Mouse (Mus musculus): ENCODE data around the gene Nanp.

Nanp gene

DNA sequence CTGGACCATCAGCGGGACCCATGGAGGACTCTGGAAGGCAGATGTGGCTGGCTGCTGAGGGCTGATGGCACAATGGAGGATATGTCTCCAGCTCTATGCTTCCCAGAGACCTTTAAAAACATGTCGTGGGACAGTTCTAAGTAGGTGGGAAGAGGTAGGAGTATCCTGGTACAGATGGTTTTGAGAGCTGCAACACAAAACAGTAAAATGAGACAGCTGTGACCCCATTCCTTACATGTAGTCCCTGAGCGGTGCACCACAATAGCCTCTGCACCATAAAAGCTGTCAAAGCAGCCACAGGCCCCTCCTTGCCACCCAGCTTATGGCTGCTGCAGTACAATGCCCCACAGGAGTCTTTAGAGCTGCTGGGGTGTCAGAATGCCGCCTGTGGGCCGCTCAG, 41.6 kb downstream of the Nanp start:
- DNase-seq (ENCODE audit: low spot score in 2 of 2), result no peak

DNA sequence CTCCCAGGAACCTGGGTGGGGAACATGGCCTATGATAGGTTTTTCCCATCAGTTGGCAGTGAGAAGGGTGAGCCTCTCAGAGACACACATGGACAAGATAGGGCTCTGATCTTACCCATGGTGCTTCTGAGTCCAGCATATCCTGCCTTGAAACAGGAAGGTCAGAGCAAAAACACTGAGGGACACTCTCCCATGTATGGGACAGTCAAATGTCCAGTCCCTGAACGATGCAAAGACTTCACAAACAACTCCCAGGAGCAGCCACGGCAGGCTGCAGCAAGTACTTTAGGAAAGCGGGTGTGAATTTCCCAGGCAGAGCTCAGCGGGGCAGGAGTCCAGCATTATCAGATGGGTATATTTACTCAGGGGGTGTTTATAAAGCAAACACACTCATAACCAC, 43.9 kb downstream of the Nanp start:
- no peak for DNase-seq (ENCODE audit: low spot score in 2 of 2)

DNA sequence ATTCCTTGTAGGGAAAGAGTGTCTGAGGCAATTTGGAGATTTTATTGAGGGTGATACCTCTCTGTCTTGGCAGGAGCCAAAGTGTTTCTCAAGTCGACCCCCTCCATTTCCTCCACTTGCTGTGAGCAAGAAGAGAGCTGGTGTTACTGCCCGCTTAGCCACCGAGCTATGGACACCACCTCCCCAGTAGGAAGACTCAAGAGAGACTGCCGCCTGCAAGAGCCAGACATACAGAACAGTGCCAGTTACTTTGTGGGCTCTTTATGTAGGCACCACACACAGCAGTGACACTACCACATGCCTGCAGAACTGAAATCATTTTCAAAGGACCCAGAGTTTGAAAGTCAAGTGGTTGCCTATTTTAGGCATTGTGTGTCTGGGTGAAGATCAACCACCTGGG, 48.1 kb downstream of the Nanp start:
- no peak for DNase-seq (ENCODE audit: low spot score in 2 of 2)

DNA sequence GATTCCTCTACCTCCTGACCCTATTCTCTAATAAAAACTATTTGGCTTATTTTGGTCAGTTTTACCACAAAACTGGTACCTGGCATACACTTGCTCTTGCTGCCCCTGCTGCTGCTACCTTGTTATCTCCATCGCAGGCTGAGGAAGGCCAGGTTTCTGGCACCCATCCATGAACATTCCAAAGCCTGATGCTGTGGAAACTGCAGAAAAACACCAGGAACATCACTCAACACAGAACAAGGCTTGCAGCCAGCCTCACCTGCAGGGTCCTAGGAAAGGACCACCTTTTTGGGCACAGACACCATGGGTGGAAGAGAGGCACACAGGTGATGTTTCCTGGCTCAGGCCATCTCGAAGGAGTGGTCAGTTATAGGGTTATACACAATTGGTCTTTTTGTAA, 48.7 kb downstream of the Nanp start:
- DNase-seq (ENCODE audit: low spot score in 2 of 2), result no peak

DNA sequence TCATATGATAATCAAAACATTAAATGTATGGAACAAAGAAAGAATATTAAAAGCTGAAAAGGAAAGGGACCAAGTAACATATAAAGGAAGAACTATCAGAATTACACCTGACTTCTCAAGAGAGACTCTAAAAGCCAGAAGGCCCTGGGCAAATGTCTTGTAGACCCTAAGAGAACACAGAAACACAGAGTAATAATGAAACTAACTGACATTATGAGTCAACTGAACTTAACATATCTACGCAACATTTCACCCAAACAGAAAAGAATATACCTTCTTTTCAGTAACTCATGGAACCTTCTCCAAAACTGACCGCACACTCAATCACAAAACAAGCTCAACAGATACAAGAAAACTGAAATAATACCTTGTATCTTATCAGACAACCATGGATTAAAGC, 53.8 kb downstream of the Nanp start:
- no peak for DNase-seq (ENCODE audit: low spot score in 2 of 2)

DNA sequence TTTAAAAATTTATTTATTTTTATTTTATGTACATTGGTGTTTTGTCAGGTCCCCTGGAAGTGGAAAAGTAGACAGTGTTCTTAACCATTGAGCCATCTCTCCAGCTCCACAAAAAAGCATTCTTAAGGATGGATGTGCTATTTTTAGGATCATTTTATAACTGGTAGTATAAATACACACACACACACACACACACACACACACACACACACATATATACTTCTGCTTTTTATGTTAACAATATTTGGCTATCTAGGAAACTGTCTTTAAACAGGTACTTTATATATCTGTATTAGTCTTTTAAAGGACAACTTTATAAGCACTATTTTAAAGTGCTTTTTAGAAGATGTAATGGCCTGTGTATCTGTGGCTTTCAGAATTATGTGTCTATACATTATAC, 57.1 kb downstream of the Nanp start:
- no peak for DNase-seq (ENCODE audit: low spot score in 2 of 2)

DNA sequence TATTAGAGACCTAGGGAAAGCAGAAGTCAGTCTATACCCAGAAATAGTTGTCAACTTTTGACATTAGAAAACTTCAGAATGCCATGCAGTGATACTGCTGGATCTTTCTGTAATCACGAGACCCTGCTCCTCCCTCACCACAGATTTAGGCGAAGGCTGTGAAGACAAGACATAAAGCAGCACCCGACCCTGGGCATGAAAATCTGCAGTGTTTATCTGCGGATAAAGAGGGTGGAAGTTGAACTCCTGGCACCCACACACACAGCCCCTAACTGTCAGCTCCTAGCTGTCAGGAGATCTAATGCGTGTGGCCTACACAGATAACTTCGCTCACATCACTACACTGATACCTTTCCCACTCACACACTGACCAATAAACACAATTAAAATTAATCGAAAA, 57.7 kb downstream of the Nanp start:
- DNase-seq (ENCODE audit: low spot score in 2 of 2), result no peak

DNA sequence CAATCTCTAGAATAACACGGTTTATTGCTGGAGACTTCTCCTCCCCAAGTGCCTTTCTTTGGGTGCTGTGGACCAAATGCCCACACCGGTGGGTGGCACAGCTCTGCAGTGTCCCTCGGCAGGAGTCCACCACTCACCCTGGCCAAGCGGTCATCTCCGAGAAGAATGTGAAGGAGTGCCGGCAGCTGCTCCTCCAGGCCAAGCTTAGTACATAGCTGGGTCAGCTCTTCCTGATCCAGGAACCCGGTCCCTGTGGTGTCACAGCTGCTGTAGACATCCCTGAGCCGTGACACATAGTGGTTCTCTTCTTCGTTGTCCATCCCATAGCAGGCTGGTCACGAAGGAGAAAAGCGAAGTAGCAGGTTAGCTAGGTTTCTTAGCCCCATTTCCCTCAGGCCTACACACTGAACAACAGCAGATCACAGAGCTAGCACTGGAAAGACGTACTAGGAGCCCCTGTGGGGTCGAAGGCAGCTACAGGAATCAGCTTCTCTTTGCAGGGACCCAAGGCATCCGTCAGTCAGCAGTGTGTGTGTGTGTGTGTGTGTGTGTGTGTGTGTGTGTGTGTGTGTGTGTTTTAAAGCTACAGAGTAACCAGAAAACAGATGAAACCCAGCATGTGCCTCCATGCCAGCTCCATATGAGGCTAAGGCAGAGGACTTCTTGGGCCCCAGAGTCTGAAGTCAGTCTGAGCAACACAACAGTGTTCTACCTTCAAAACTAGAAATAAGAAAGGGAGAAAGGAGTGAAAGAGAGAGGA, 59.2 kb downstream of the Nanp start:
- no peak for DNase-seq (ENCODE audit: low spot score in 2 of 2)

Measured in urinary bladder, postnatal 36 days (tissue).